Mouse (Mus musculus) ovary, postnatal 14 days (tissue): ENCODE data around the gene Gm17606.

Source experiments
- DNase-seq: peaks from one replicate; pipeline ENCODE4 v3.0.0; 2022; ENCODE audit warnings: low spot score

Gene Gm17606

GRCm38 (mm10) chr14:54624976-54625375, 15.8 kb upstream of the Gm17606 start:
- no peak for DNase-seq

DNA sequence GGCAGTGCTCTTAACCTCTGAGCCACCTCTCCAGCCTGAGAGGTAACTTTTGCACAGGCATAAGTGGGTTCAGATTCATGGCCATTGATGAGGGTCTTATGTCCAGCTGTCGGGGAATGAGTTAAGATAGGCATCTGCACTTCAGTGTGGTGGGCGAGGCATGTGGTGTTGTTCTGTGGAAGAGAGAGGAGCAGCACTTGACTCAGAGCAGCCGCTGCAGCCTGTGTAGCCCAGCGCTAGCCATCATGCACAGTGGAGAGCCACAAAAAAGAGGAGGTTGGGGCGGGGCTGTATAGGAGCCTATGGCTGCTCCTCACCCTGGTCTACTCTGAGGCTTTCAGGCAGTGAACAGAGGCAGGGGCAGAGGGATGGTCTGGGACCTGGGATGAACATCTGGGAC, 12.6 kb upstream of the Gm17606 start:
- DNase-seq = no peak

DNA sequence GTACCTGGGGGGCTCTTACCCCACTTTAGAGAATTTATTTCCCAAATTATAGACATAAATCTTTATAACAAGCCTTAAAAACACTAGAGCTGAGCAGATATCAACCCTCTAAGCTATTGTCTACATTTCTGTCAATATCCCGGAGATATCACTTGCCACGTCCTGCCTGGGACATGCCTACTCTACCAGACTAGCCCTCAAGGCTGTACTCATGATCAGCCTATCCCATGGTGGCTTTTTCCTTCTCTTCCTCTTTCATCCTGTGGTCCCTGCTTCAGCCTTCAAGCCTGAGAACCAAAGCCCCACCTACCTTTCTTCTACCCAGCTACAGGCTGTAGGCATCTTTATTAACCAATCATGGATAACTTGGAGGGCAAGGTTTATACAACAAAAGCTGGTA, 11.0 kb upstream of the Gm17606 start:
- DNase-seq = no peak

GRCm38 (mm10) chr14:54630583-54631239, 10.0 kb upstream of the Gm17606 start:
- DNase-seq = no peak

DNA sequence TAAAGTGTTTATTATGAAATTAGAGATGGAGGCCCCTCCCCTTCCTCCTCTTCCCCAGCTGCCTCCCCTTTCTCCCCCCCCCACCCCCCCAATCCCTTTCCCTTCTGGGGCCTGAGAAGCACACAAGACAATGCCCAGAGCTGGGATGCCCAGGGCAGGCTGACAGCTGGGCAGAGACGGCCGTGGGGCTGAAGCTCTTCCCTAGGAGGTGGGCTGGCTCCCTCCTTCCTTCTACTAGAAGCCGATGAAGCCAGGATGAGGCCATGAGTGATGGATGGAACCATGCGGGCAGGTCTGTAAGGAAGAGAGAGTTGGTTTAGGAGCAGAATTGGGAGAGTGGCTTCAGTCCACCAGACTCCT, 9.5 kb upstream of the Gm17606 start:
- no peak for DNase-seq

DNA sequence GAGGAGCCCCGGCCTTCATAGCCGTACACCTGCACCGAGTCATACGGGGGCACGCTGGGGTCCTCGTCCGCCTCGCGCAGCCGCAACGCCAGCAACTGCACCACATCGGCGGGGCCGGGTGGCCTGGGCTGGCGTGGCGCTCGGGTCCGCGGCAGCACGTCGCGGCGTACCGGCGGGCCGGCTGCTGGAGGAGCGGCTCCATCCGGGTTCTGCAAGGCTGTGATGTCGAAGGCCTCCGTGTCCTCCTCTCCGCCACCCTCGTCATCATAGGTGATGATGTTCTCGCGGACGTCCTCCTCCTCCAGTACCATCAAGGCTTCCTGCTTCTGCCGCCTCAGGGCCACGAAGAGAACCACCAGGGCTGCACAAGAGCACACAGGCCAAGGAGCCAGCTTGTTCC, 8.5 kb upstream of the Gm17606 start:
- no peak for DNase-seq

DNA sequence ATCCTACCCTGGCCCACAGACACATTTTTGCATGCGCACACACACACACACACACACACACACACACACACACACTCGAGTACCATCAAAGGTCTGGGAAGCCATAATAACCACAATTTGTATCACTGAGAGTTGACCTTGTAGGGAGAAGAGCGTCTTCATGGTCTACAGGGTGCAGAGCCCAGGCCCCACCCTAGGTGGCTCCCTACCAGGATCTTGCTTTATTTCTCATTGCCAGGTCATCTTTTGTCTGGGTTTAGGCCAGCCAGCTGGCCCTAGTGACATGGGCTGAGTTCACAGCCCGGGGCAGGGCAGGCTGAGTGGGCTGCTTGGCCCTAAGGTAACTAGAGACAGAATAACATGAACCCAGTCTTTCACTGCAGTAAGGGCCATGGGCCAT, 6.6 kb upstream of the Gm17606 start:
- no peak for DNase-seq

DNA sequence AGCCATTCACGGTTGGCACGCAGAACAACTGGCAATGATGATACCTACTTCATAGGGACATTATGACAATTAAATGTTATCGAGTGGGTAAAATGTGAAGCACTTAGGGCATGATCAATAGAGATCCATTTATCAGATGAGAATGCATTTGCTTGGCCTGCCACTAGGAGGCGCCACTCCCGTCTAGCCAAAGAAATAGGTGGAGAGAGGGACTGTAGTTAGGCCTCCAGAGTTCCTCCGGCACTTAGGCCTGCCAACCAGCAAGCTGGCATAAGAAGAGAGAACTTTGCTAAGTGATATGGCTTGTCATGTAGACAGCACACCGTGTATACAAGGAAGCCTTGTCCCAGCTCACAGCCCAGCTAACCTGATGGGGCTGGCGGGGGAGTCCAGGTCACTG, 3.8 kb upstream of the Gm17606 start:
- no peak for DNase-seq

DNA sequence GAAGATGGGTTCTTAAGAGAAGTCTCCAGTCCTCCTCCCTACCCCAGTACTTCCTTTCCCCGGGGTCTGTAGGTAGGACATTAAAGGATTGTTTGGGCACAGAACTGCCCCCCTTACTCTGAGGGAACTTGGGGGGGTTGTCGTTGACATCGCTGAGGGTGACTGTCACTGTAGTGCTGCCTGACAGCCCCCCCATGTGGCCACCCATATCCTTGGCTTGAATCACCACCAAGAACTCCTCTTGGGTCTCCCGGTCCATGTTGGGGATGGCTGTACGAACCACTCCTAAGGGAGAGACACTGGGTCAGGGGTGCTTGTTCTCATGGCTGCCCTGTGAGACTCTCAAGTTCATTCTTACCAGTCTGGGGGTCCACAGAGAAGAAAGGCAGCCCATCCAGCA, 2.5 kb upstream of the Gm17606 start:
- DNase-seq = no peak

GRCm38 (mm10) chr14:54640121-54640520, 631 bp upstream of the Gm17606 start:
- no peak for DNase-seq

DNA sequence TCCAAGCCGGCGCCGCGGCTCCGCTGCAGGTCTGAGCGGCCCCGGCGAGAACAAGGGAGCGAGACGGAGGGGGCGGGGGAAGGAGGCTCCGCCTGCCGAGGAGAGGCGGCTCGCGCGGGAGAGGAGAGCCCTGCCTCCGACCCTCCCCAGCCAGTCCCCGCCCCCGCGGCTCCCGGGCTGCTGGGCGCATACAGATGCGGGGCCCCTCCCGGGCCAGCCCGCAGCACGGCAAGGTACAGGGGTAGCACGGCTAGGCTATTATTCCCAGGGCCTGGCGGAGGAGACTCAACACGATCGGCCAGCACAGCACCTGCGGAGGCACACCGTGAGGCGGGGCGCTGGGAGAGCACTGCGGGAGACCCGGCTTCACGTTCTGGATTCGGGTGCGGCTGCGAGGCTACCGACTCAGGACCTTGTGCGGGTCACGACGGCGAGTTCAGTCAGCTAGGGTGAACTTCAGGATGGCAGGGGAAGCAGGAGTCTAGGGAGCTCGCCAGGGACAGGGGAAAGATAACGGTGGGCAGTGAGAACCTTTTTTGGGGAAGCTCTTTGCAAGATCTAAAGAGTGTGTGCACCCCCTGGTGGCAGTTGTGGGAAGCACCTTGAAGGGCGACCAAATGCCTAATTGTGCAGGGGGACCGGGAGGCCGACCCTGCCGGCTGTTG, 685 bp downstream of the Gm17606 start, which contains the start of gene Cdh24:
TSS of gene Cdh24 (minus strand) at position 60 of the 665 bp plus-strand sequence.
- DNase-seq = peak; percentile 85

DNA sequence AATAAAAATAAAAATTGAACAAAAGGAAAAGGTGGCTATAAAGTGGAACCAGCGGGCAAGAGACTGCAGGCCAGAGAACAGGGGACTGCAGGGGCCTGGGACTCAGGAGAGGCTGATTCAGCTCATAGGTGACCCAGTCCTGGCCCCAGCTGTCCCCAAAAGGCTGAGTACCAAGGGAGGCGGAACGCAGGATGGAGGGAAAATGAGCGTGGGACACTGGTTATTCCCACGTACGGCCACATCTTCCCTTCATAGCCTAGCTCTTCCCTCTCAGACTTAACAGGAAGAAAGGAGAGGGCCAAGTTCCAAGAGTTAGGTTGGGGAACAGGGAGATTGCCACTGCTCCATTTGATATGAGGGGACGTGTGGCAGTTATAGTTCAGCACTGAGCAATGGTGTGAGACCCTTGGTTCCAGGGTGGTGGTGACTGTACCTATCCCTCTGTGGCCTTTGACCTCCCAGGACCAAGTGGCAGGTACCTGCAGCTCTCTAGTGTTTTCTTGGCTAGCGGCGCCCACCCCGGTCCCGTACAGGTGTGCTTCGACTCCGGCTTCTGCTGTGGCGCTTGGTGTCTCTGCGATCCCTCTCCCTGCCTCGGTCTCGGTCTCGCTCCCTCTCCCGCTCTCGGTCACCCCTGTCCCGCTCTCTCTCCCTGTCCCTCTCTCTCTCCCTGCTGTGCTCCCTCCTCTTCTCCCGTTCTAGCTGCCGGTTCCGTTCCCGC, 1.6 kb downstream of the Gm17606 start:
- DNase-seq = no peak

GRCm38 (mm10) chr14:54643011-54643410, 2.3 kb downstream of the Gm17606 start:
- no peak for DNase-seq

GRCm38 (mm10) chr14:54644294-54644693, 3.5 kb downstream of the Gm17606 start:
- no peak for DNase-seq

GRCm38 (mm10) chr14:54646455-54646854, 5.7 kb downstream of the Gm17606 start:
- no peak for DNase-seq

- no peak for DNase-seq
These were observed 6.3 kb downstream of the Gm17606 start for GRCm38 (mm10) chr14:54646898-54647636.

DNA sequence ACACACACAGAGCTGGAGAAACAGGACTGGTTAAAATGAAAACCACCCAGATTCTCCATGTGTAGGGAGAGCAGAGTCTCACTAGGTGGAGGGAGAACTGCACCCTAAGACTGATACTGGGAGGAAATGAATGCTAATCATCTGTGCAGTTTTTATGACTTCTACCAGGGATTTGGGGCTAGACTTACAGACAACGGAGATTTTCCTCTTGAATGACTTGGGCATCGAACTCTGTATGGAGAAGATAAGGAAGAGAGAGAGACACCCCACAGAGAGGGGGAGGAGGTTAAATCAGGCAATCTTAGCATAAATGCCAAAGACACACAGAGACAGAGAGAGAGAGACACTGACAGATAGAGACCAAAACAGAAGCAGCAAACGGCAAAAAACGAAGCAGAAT, 7.1 kb downstream of the Gm17606 start:
- no peak for DNase-seq

GRCm38 (mm10) chr14:54650621-54651454, 10.1 kb downstream of the Gm17606 start:
- DNase-seq = peak; percentile 79

DNA sequence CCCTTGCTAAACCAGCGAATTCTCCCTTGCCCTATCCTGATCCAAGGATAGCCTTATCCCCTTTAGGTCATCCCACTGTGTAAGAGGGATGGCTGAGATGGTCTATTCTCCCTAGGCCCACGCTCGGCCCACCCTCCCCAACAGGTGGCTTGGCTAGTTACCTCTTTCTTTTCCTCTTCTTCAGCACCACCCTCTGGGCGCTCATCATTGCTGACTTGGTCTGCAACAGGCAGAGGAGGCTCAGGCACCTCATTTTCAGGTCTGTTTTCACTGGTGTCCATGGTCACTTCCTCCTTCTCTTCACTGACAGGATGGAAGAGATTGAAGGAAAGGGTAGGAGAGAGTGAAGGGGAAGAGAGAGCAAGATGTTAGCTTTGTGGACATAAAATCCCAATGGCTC, 10.8 kb downstream of the Gm17606 start:
- DNase-seq = no peak

DNA sequence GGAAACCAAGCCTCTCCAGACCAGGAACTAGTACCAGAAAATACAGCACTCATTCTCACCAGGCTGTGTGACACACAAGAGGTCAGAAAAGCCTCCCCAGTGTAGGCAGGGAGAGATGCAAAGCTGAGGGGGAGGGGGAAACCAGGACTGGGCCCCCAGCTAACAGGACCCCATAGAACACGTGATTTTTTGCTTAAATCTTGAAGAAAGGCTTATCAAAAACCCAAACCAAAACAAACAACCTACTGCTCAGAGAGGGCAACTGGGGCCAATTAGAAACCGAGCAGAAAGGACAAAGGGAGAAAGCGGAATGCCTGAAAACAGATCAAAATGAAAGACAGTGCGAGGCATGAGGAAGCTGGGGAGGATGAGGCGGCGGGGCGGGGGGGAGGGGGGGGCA, 12.0 kb downstream of the Gm17606 start:
- no peak for DNase-seq

- peak; percentile 76 for DNase-seq
These were observed 12.7 kb downstream of the Gm17606 start for GRCm38 (mm10) chr14:54653496-54653895.

DNA sequence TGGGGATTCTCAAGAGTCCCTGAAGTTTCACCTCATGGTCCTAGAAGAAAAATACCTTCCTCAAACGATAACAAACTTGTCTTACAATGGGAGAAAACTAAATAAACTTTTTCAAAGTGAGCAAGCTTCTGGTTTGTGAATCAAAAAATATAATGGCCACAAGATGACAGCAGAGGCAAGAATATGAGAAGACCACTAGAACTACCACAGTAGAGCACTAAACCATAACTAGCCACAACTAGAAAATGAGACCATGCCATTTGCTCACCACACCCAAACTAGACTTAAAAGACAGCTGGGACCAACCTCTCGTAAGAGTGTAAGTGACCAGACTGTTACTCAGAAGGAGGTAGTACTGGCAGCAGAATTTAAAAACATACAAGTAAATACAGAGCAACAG, 19.3 kb downstream of the Gm17606 start:
- DNase-seq = no peak
